Mouse (Mus musculus): ENCODE measurements at regions not wholly inside any gene's neighbourhood (a gene's known extent, or its start where the extent isn't known, plus 50 kb on each side); places are given as distances from the start of the nearest gene placed in this dataset.
"Not testable (repeated sequence)": the region's sequence is repeated elsewhere in the genome, so short reads cannot be mapped to it uniquely, and the experiment has no call there.

DNA sequence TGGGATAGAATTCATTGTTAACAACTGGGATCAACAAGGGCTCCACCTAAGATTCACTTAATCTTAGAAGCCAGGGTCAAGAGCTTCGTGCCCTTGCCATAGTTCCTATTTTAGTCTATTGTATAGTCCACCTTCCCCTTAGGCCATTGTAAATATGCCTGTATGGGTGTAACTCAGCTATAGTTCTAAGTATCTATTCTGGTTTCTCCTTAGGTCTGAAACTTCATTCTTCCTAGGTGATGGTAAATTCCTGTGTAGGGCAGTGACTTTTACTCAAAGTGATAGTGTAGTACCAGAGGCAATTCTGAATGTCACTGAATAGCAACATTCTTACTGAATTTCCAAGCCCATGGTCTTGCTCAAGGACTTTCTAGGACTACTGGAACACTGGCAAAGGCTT is 989.4 kb downstream of the Ankrd7 start:
- not testable (repeated sequence) for H3K4me2 ChIP-seq (ENCODE audit: low read depth, low read length); H3K9ac ChIP-seq (replicated peaks); H3K4me3 ChIP-seq (ENCODE audit: low read depth, low read length); H3K4me1 ChIP-seq (ENCODE audit: insufficient read depth); H3K27ac ChIP-seq (ENCODE audit: low read depth); H3K27me3 ChIP-seq (ENCODE audit: insufficient read depth, low read length); ATAC-seq; H3K36me3 ChIP-seq (replicated peaks; ENCODE audit: insufficient read depth, low read length); H3K9me3 ChIP-seq (ENCODE audit: low read length); DNase-seq
- 67% methylated on average over 1 of the region's 1 CpGs for whole genome bisulfite sequencing (ENCODE audit: insufficient replicate concordance)

DNA sequence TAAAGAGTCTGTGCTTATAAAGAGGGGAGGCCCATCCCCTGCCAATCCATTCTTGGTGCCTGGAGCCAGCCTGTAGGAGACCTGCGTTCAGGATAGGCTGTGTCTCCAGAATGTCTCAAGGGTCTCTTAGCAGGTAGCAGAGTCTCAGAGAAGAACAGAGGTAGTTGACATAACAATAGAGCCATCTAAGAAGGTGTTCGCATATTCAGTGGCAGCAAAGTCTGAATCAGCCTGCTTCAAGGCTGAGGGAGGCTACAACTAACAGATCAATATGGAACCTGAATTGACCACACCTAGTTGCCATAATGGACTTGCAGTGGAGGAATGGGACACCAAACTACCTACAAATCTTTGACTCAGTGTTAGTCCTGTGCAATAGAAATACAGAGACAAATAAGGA is 998.0 kb downstream of the Ankrd7 start:
- no peak overlapping the region for H3K9ac ChIP-seq (replicated peaks)
- no peak overlapping the region for H3K4me3 ChIP-seq (ENCODE audit: low read depth, low read length)
- no peak overlapping the region for H3K4me2 ChIP-seq (ENCODE audit: low read depth, low read length)
- no peak for TF ChIP-seq EP300 (IDR thresholded peaks at IDR 0.05; ENCODE audit: low read depth)
- TF ChIP-seq CTCF (IDR thresholded peaks at IDR 0.05; ENCODE audit: low read depth), result no peak
- DNase-seq (no peak), ATAC-seq (no peak)
- no peaks in the 10 kb centered on the region for H3K9me3 ChIP-seq (ENCODE audit: low read length)
- H3K27me3 ChIP-seq (ENCODE audit: insufficient read depth, low read length), result no peaks in the 10 kb centered on the region
- no peaks in the 10 kb centered on the region for H3K36me3 ChIP-seq (replicated peaks; ENCODE audit: insufficient read depth, low read length)
- H3K27ac ChIP-seq (ENCODE audit: low read depth), result no peak overlapping the region
- H3K4me1 ChIP-seq (ENCODE audit: insufficient read depth), result no peaks in the 10 kb centered on the region
- 82% methylated on average over 2 of the region's 2 CpGs for WGBS (ENCODE audit: insufficient replicate concordance)

DNA sequence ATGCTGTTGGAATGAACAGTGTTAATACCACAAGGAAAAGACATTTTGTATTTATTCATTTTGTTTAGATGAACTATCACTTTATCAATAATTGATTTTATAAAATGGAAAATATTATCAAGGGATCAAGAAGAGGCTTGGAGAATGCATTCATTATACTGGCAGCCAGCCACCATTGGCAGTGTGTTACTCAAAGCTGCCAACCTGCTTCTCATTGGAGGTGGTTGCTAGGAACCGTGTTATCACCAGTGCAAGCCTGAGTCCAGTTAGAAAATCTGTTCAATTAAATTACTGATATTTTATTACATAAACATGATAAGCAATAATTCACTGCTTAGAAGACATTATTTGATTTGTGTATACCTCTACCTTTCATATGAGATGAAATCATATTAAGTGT is 1003.6 kb downstream of the Ankrd7 start:
- no peak overlapping the region for H3K4me2 ChIP-seq (ENCODE audit: low read depth, low read length)
- DNase-seq (no peak), ATAC-seq (no peak)
- no peaks in the 10 kb centered on the region for H3K9me3 ChIP-seq (ENCODE audit: low read length)
- H3K36me3 ChIP-seq (replicated peaks; ENCODE audit: insufficient read depth, low read length), result no peaks in the 10 kb centered on the region
- no peak overlapping the region for H3K9ac ChIP-seq (replicated peaks)
- no peak for TF ChIP-seq CTCF (IDR thresholded peaks at IDR 0.05; ENCODE audit: low read depth)
- no peak for TF ChIP-seq EP300 (IDR thresholded peaks at IDR 0.05; ENCODE audit: low read depth)
- H3K27ac ChIP-seq (ENCODE audit: low read depth), result no peak overlapping the region
- 67% methylated on average over 1 of the region's 1 CpGs for WGBS (ENCODE audit: insufficient replicate concordance)
- H3K4me1 ChIP-seq (ENCODE audit: insufficient read depth), result no peaks in the 10 kb centered on the region
- no peak overlapping the region for H3K4me3 ChIP-seq (ENCODE audit: low read depth, low read length)
- H3K27me3 ChIP-seq (ENCODE audit: insufficient read depth, low read length), result no peaks in the 10 kb centered on the region

GRCm38 (mm10) chr6:19911181-19911580 is 1045.1 kb downstream of the Ankrd7 start:
- no peaks in the 10 kb centered on the region for H3K4me1 ChIP-seq (ENCODE audit: insufficient read depth)
- H3K4me2 ChIP-seq (ENCODE audit: low read depth, low read length), result no peak overlapping the region
- H3K36me3 ChIP-seq (replicated peaks; ENCODE audit: insufficient read depth, low read length), result no peaks in the 10 kb centered on the region
- DNase-seq (no peak), ATAC-seq (no peak)
- no peak overlapping the region for H3K4me3 ChIP-seq (ENCODE audit: low read depth, low read length)
- WGBS (ENCODE audit: insufficient replicate concordance), result 76% methylated on average over 1 of the region's 1 CpGs
- H3K27ac ChIP-seq (ENCODE audit: low read depth), result no peak overlapping the region
- H3K9me3 ChIP-seq (ENCODE audit: low read length), result no peaks in the 10 kb centered on the region
- H3K9ac ChIP-seq (replicated peaks), result no peak overlapping the region
- TF ChIP-seq EP300 (IDR thresholded peaks at IDR 0.05; ENCODE audit: low read depth), result no peak
- TF ChIP-seq CTCF (IDR thresholded peaks at IDR 0.05; ENCODE audit: low read depth), result no peak
- no peaks in the 10 kb centered on the region for H3K27me3 ChIP-seq (ENCODE audit: insufficient read depth, low read length)

- not testable (repeated sequence) for H3K36me3 ChIP-seq (replicated peaks; ENCODE audit: insufficient read depth, low read length); ATAC-seq; H3K27ac ChIP-seq (ENCODE audit: low read depth); DNase-seq; H3K4me1 ChIP-seq (ENCODE audit: insufficient read depth); H3K9ac ChIP-seq (replicated peaks); H3K27me3 ChIP-seq (ENCODE audit: insufficient read depth, low read length); H3K9me3 ChIP-seq (ENCODE audit: low read length); H3K4me3 ChIP-seq (ENCODE audit: low read depth, low read length); H3K4me2 ChIP-seq (ENCODE audit: low read depth, low read length)
- 73% methylated on average over 4 of the region's 4 CpGs for WGBS (ENCODE audit: insufficient replicate concordance)
Measured at GRCm38 (mm10) chr6:19941784-19942183, 1075.7 kb downstream of the Ankrd7 start.

DNA sequence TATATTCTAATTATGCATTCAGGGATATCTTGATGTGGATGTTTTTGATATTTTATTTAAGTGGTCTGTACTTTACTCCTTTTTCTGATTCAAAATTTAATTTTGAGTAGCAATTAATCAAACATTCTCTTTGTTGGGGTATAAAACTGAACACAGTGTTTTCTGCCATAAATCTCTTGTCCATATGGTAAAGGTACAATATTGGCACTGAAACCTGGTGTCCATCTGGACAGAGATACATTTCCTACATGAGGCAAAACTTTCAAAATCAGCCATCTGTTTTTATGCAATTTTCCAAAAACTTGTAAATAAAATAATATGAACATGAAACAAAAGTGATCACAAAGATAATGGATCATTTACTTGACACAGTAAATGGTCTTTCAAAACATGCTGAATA is 1078.2 kb downstream of the Ankrd7 start:
- H3K27me3 ChIP-seq (ENCODE audit: insufficient read depth, low read length), result no peaks in the 10 kb centered on the region
- no peaks in the 10 kb centered on the region for H3K4me1 ChIP-seq (ENCODE audit: insufficient read depth)
- no peak overlapping the region for H3K9ac ChIP-seq (replicated peaks)
- DNase-seq, result no peak
- TF ChIP-seq CTCF (IDR thresholded peaks at IDR 0.05; ENCODE audit: low read depth), result no peak
- no peak for TF ChIP-seq EP300 (IDR thresholded peaks at IDR 0.05; ENCODE audit: low read depth)
- H3K27ac ChIP-seq (ENCODE audit: low read depth), result no peak overlapping the region
- no peak overlapping the region for H3K4me2 ChIP-seq (ENCODE audit: low read depth, low read length)
- no peaks in the 10 kb centered on the region for H3K9me3 ChIP-seq (ENCODE audit: low read length)
- no peaks in the 10 kb centered on the region for H3K36me3 ChIP-seq (replicated peaks; ENCODE audit: insufficient read depth, low read length)
- H3K4me3 ChIP-seq (ENCODE audit: low read depth, low read length), result no peak overlapping the region
- ATAC-seq, result no peak

DNA sequence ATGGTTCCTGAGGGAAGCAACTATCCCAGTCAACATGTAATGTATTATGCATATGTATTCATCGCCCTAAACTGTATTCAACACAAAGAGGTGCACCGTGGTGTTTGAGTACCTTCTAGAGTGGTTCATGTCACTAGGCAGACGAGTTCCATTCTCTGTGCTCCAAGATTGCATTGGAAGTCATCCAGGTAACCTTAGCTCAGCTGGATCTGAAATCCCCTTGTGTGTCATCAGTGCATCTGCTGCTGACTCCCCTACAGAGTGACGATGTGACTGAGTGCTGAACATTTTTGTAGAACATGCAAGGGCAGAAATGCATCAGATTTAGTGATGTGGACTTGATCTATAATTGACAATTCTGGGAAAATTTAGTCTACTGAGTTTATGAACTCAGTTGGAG is 1079.6 kb downstream of the Ankrd7 start:
- H3K4me1 ChIP-seq (ENCODE audit: insufficient read depth), result no peaks in the 10 kb centered on the region
- no peaks in the 10 kb centered on the region for H3K36me3 ChIP-seq (replicated peaks; ENCODE audit: insufficient read depth, low read length)
- no peak overlapping the region for H3K4me2 ChIP-seq (ENCODE audit: low read depth, low read length)
- H3K9ac ChIP-seq (replicated peaks), result no peak overlapping the region
- no peaks in the 10 kb centered on the region for H3K9me3 ChIP-seq (ENCODE audit: low read length)
- no peaks in the 10 kb centered on the region for H3K27me3 ChIP-seq (ENCODE audit: insufficient read depth, low read length)
- H3K27ac ChIP-seq (ENCODE audit: low read depth), result no peak overlapping the region
- DNase-seq, result no peak
- H3K4me3 ChIP-seq (ENCODE audit: low read depth, low read length), result no peak overlapping the region
- TF ChIP-seq CTCF (IDR thresholded peaks at IDR 0.05; ENCODE audit: low read depth) (no peak), EP300 (IDR thresholded peaks at IDR 0.05; ENCODE audit: low read depth) (no peak)
- no peak for ATAC-seq
- 60% methylated on average over 4 of the region's 4 CpGs for WGBS (ENCODE audit: insufficient replicate concordance)

Measured in liver, postnatal 0 days (tissue).